ENCODE assay signal across 9 mouse cellular contexts in genomic region chr2:28585043-28585571, GRCm38 (mm10). TPM values are rescaled to one million over a fixed set of nuclear protein-coding genes. Genes with fewer than 3 reads are reported as not detected.
DNase-seq lines count a peak whose midpoint lies in the region; ATAC-seq and TF ChIP-seq lines count a peak whose summit lies in the region.
"Had no signal": no experiment of that assay in that cellular context is flagged by ENCODE, and none has a peak within 500 bp of the region (broad histone marks: within the 10 kb centered on the region; RNA-seq: fewer than 3 reads in every experiment).

No protein-coding gene starts in this region.

- H3K9me3 ChIP-seq in G1E (replicated peaks): no peaks in the 10 kb centered on the region
- H3K9me3 ChIP-seq in lung, postnatal 0 days (ENCODE audit: low read length): no peaks in the 10 kb centered on the region
- H3K9me3 ChIP-seq: megakaryocyte, embryonic 14.5 days had no signal

- 9% methylated on average over 6 of the region's 6 CpGs for WGBS in large intestine, adult 2 months
- 15% methylated on average over 6 of the region's 6 CpGs for WGBS in lung, postnatal 0 days

- no peaks in the 10 kb centered on the region for H3K27me3 ChIP-seq in G1E (ENCODE audit: insufficient read depth, low read length)
- no peaks in the 10 kb centered on the region for H3K27me3 ChIP-seq in lung, postnatal 0 days (replicated peaks; ENCODE audit: insufficient read depth, low read length)
- H3K27me3 ChIP-seq: megakaryocyte, embryonic 14.5 days had no signal

- no peak overlapping the region for H3K4me2 ChIP-seq in lung, postnatal 0 days (replicated peaks; ENCODE audit: low read depth, low read length)

- peaks cover 64% of the 10 kb centered on the region for H3K4me1 ChIP-seq in G1E (ENCODE audit: insufficient read depth, low read depth, low read length)
- no peaks in the 10 kb centered on the region; the same call in 1 of the 2 replicates for H3K4me1 ChIP-seq in lung, postnatal 0 days (ENCODE audit: insufficient read depth, low read depth, low read length)

- no peak overlapping the region for H3K4me3 ChIP-seq in G1E (ENCODE audit: low read depth, low read length)
- no peak overlapping the region for H3K4me3 ChIP-seq in lung, postnatal 0 days (ENCODE audit: low read depth, low read length)
- H3K4me3 ChIP-seq: megakaryocyte, embryonic 14.5 days had no signal

- H3K9ac ChIP-seq in lung, postnatal 0 days (replicated peaks; ENCODE audit: low read depth): no peak overlapping the region

- no peak for TF ChIP-seq EP300 in lung, postnatal 0 days (IDR thresholded peaks at IDR 0.05)

- H3K27ac ChIP-seq in lung, postnatal 0 days (ENCODE audit: low read length): no peak overlapping the region

- TF ChIP-seq CTCF in G1E (IDR thresholded peaks at IDR 0.05; ENCODE audit: low read depth, low read length): peak; percentile 100
- peak; percentile 100 for TF ChIP-seq CTCF in lung, postnatal 0 days (IDR thresholded peaks at IDR 0.05)

- peak; percentile 87 for DNase-seq in CD4-positive helper T cell, adult 2 months (ENCODE audit: low read depth, low spot score)
- no peak for DNase-seq in G1E (ENCODE audit: low spot score)
- DNase-seq in cerebellum, adult 11 months: peak; percentile 73
- peak; percentile 59 to 64 for DNase-seq in frontal cortex, postnatal 25 days (ENCODE audit: low spot score in 2 of 2)
- peak; percentile 71 for DNase-seq in large intestine, adult 2 months (ENCODE audit: low read depth, low spot score)
- DNase-seq in lung, postnatal 0 days (ENCODE audit: low spot score): peak; percentile 91
- DNase-seq in right cerebral cortex, postnatal 25 days: peak; percentile 51
- no peak for DNase-seq in yolk sac, embryonic 10.5 days (ENCODE audit: low spot score)

- H3K36me3 ChIP-seq in G1E (replicated peaks): peaks cover 11% of the 10 kb centered on the region
- no peaks in the 10 kb centered on the region for H3K36me3 ChIP-seq in lung, postnatal 0 days (ENCODE audit: insufficient read depth, low read length)

- no peak for ATAC-seq in G1E (ENCODE audit: extremely low read depth, insufficient number of reproducible peaks, low FRiP score, poor library complexity, severe bottlenecking)
- 0 out of 2 replicates have a peak, but pooled peaks have one; percentile 1 for ATAC-seq in lung, postnatal 0 days

RNA-seq across cellular contexts. Expression of gene Gtf3c5, which starts 1.6 kb away (rescaled TPM):
- total RNA-seq in G1E (2014; fragmentation: Nextera tagmentation) (60.2 and 60.9 TPM in 2 replicates), G1E (2017) (16.6 and 19.0 TPM in 2 replicates)
- polyA plus RNA-seq in G1E (2012): 19.6 and 26.0 TPM in 2 replicates
- polyA plus RNA-seq in large intestine, adult 2 months (2012; rRNA removed): 20.7 and 21.5 TPM in 2 replicates
- 15.8 and 18.9 TPM in 2 replicates for polyA plus RNA-seq in lung, postnatal 0 days (2015; fragmentation: Nextera tagmentation; extraction: Ambion mirVana)

RNA-seq across cellular contexts. Expression of gene Cel, which starts 21.9 kb away (rescaled TPM):
- total RNA-seq in G1E (2014; fragmentation: Nextera tagmentation): not detected in 2 replicates
- total RNA-seq in G1E (2017): not detected in 2 replicates
- not detected in 2 replicates for polyA plus RNA-seq in G1E (2012)
- 0.27 and 0.48 TPM in 2 replicates for polyA plus RNA-seq in large intestine, adult 2 months (2012; rRNA removed)
- polyA plus RNA-seq in lung, postnatal 0 days (2015; fragmentation: Nextera tagmentation; extraction: Ambion mirVana): 0.46 TPM in 1 of 2 replicates, not detected in the other

RNA-seq across cellular contexts. Expression of gene Gfi1b, which starts 36.7 kb away (rescaled TPM):
- total RNA-seq in G1E (2014; fragmentation: Nextera tagmentation) (537 and 588 TPM in 2 replicates), G1E (2017) (104 and 131 TPM in 2 replicates)
- 649 and 739 TPM in 2 replicates for polyA plus RNA-seq in G1E (2012)
- 0.79 and 1.3 TPM in 2 replicates for polyA plus RNA-seq in large intestine, adult 2 months (2012; rRNA removed)
- polyA plus RNA-seq in lung, postnatal 0 days (2015; fragmentation: Nextera tagmentation; extraction: Ambion mirVana): 0.94 and 1.0 TPM in 2 replicates

RNA-seq across cellular contexts. Expression of gene Tsc1, which starts 55.9 kb away (rescaled TPM):
- total RNA-seq in G1E (2014; fragmentation: Nextera tagmentation) (35.7 and 39.0 TPM in 2 replicates), G1E (2017) (22.1 and 26.6 TPM in 2 replicates)
- polyA plus RNA-seq in G1E (2012): 3.5 and 5.8 TPM in 2 replicates
- polyA plus RNA-seq in large intestine, adult 2 months (2012; rRNA removed): 6.0 and 10.8 TPM in 2 replicates
- 7.3 and 8.7 TPM in 2 replicates for polyA plus RNA-seq in lung, postnatal 0 days (2015; fragmentation: Nextera tagmentation; extraction: Ambion mirVana)

Comparison
In these comparisons a context has a peak if more than half of its experiments do, and no peak if none do; other contexts are left out.
1. DNase-seq: peak in CD4-positive helper T cell, adult 2 months (single experiment), cerebellum, adult 11 months (single experiment), frontal cortex, postnatal 25 days (2 of 2), large intestine, adult 2 months (single experiment), lung, postnatal 0 days (single experiment) and right cerebral cortex, postnatal 25 days (single experiment); none in G1E (single experiment) and yolk sac, embryonic 10.5 days (single experiment).
2. RNA of gene Gfi1b, which starts 36.7 kb away (polyA plus RNA-seq): 649 to 739 TPM in G1E; 0.94 to 1.0 TPM in lung, postnatal 0 days and 0.79 to 1.3 TPM in large intestine, adult 2 months; every median in the first group is over 100 times any median in the second.